Mouse (Mus musculus): Measurements from ENCODE around the gene Csk.

DNA sequence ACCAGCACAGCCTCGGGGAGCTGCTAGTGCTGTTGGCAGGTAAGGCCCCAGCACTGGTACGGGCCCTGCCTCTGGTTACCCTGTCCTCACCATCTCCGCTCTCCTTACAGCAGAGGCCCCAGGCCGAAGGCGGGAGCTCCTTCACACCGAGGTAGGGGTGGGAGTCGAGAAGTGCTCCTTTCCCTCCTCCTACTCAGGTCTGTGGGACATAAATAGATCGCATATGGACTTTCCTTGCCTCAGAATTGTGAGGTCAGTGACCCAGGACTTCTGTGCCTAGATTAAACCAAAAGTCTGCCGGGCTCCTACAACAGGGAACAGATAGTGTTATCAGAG, 59.3 kb downstream of the Csk start:
- TF ChIP-seq CTCF (IDR thresholded peaks at IDR 0.05; ENCODE audit: insufficient read depth, low read depth, low read length) (no peak), POLR2A (IDR thresholded peaks at IDR 0.05; ENCODE audit: insufficient read depth, low read depth, low read length) (no peak)
